Mouse (Mus musculus): ENCODE measurements around the gene Cox14.
"Not testable (repeated sequence)": the region's sequence is repeated elsewhere in the genome, so short reads cannot be mapped to it uniquely, and the experiment has no call there.

Gene Cox14

GRCm38 (mm10) chr15:99727039-99727438 is 1.6 kb downstream of the Cox14 start:
- DNase-seq (ENCODE audit: low spot score in 2 of 2), result not testable (repeated sequence)

- DNase-seq (ENCODE audit: low spot score in 2 of 2), result no peak
Measured at GRCm38 (mm10) chr15:99727525-99727924, 2.1 kb downstream of the Cox14 start.

DNA sequence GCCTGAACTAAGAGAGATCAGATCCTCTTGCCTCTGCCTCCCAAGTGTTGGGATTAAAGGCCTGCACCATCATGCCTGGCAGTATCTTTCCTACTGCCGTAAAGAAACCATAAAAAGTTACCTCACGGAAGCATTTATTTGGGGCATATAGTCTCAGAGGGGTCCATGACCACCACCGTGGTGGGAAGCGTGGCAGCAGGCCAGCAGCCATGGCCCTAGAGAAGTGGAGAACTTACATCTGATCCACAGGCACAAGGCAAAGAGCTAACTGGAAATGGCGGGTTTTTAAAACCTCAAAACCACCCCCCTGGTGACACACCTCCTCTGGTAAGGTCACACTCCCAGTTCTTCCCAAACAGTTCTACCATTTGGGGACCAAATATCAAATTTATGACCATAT is 2.8 kb downstream of the Cox14 start:
- DNase-seq (ENCODE audit: low spot score in 2 of 2), result no peak

- DNase-seq (ENCODE audit: low spot score in 2 of 2), result no peak
Measured at GRCm38 (mm10) chr15:99729056-99729783, 3.8 kb downstream of the Cox14 start.

- DNase-seq (ENCODE audit: low spot score in 2 of 2), result no peak
Measured at GRCm38 (mm10) chr15:99731167-99731566, 5.7 kb downstream of the Cox14 start.

- DNase-seq (ENCODE audit: low spot score in 2 of 2), result no peak
Measured at GRCm38 (mm10) chr15:99731678-99732077, 6.3 kb downstream of the Cox14 start.

- DNase-seq (ENCODE audit: low spot score in 2 of 2), result no peak
Measured at GRCm38 (mm10) chr15:99733186-99733585, 7.8 kb downstream of the Cox14 start.

DNA sequence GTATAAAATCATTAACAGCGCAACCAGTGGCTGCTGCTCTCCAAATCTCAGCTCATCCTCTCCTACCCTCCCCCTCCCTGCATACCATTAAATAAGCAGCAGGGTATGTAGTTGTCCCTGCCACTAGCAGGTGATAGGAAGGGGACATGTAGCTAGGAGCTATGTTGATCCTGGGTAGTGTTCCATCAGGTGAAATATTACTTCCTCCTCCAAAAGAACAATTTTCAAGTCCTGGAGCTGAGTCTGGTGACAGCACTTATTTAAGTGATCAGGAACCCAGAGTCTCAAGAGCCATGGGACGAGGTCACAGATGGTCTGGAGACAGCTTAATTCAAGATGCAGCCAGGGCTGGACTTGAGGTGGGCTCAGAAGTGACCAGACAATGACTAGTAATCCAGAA is 10.2 kb downstream of the Cox14 start:
- peak; percentile 100 for DNase-seq (ENCODE audit: low spot score in 2 of 2)

DNA sequence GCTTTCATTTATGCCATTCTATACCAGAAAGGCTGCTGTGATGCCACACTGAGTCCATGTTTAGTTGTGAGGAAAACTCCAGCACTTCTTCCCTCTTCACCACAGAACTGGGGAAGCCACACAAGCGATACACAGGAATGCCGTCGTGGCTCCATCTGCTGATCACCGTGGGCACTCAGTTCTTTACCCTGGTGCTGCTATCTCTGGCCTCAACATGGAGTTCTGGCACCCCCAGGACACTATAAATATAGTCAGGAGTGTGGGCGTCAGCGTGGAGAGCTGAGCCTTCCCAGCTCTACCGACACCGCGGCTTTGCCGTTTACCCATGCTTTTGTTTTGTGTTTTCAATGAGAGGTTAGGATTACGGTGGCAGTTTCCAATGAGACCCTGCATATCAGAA is 11.3 kb downstream of the Cox14 start:
- no peak for DNase-seq (ENCODE audit: low spot score in 2 of 2)

DNA sequence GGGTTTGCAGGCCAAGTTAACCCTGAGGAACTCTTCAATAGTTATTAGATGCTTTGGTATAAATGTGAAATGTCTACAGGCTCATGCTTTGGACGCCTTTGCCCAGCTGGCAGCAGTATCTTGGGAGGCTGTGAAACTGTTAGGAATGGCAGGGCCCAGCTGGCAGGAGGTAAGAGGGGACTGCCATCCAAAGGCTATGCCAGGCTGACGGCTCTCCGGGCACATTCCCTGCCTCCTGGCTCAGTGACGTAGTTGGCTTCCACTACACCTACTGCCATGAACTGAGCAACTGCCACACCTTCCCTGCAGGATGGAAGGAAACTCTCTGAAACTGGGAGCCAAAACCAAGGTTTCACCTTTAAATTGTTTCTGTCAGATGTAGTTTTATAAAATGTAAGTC is 14.8 kb downstream of the Cox14 start:
- no peak for DNase-seq (ENCODE audit: low spot score in 2 of 2)

DNA sequence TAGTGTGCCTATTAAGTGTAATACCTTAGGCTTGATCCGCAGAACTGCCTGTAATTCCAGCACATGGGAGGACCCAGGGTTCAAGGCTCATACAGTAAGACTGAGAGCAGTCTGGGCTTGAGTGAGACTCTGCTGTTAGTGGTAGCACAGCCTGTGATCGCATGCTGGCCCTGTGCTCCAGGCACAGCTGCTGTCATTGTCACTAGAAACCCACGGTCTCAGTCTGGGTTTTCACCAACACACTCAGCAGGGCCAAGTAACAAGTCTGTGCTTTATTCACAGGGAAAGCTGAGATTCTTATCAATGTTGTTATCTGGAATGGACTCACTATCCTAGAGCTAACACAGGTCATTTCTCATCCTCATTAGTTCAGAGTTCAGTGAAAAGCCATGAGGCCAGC is 28.8 kb downstream of the Cox14 start:
- no peak for DNase-seq (ENCODE audit: low spot score in 2 of 2)

DNA sequence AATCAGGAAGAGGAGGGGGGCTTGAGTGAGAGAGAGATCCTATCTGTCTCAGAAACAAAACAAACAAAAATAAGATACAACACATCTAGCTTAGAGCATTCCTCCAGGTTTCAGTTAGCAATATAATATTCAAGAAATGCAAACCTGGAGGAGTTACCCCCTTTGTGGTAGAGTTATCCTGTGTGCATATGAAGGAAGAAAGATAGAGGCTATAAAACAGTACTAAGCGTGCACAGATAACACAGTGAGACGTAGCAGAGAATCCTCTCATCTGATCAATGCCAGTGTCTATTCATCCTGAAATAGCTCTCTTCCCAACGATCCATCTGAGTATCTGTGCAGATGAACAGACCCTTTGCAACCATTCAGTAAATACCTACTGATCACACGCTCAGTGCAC is 42.0 kb downstream of the Cox14 start:
- DNase-seq (ENCODE audit: low spot score in 2 of 2), result no peak

- DNase-seq (ENCODE audit: low spot score in 2 of 2), result no peak
Measured at GRCm38 (mm10) chr15:99768761-99769160, 43.3 kb downstream of the Cox14 start.

DNA sequence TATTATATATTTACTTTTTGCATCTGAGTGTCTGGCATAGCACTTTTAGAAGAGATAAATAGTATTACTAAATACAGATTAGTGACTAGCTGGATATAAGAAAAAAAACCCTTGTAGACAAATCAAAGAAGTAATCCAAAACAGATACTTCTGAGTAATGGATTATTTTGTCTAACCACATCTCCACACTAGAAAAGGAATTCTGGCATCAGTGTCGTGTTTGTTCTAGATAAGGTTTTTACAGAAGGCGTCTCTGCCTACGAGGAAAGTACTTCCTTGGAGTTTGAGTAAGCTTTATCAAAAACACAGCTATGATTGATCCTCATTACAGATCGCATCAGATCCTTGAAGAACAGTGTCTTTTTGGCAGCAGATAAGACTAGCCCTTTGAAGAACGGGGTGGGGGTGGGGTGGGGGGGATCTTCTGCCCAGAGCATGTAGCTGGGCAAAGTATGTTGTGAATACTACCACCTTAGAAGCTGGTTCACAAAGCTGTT is 45.6 kb downstream of the Cox14 start:
- DNase-seq (ENCODE audit: low spot score in 2 of 2), result no peak

DNA sequence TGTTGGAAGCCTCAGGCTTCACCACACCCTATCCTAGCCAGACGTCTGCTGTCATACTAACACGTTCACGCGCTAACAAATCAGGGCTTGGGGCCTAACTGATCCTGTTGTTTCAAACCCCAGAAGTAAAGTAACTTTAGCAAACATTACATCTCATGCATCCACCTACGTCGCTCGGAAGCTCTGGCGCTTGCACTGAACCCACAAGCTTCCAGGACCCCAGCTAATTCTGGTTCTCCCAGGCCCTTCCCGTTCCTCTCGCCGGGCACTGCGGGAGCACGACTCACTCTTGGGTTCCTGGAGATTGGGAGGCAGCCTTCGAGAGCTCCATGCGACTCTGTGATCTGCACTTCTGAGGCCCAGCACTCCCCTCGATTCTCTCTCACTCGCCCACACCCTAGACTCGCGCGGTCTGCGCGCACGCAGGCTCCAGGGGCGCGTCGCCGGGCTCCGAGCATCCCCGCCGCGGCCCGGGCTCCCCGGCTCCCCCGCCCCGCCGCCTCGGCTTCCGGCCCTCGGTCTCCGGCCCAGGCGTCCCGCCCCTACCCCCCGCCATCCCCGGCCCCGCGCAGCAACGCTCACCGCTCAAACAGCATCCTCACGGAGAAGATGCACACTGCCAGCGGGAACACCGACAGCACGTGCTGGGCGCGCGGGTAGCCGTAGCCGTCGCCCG is 46.3 kb downstream of the Cox14 start:
- DNase-seq (ENCODE audit: low spot score in 2 of 2), result peak; percentile 14 to 23

DNA sequence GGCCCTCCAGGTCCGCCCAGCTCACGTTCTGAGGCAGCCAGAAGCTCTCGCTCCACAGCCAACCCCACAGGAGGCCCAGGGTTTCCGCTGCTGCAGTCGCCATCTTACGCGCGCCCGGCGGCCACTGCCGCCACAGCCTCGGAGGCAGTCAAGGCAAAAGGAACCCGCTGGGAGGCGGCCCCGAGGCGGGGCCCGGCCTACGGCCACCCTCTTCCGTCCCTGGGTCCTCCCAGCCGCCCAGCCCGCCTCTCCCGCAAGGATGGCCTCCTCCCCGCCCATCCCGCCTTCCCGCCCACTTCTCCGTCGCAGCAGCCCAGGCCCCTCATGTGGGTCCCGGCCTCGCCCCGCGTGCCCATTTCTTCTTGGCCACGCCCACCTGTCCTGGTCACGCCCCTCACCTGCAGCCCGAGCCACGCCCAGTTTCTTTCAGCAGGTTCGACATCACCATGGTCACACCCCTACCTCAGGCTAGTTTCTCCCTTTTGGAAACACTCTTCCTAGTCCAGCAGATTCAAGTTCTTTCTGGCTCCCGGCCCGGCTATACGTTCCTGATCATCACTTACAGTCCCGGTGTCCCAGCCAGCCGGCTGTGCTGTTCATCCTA is 47.0 kb downstream of the Cox14 start:
- peak; percentile 72 to 80 for DNase-seq (ENCODE audit: low spot score in 2 of 2)

- DNase-seq (ENCODE audit: low spot score in 2 of 2), result not testable (repeated sequence)
Measured at GRCm38 (mm10) chr15:99772881-99772924, 47.3 kb downstream of the Cox14 start, which contains the start of gene Cers5. Cers5 (minus strand) TSS chr15:99772885.

- DNase-seq (ENCODE audit: low spot score in 2 of 2), result no peak
Measured at GRCm38 (mm10) chr15:99772925-99773324, 47.5 kb downstream of the Cox14 start.

Data from right cerebral cortex, postnatal 36 days (tissue).